Mouse (Mus musculus): Measurements from ENCODE around the gene Tmem150c. TPM values are rescaled to one million over a fixed set of nuclear protein-coding genes. Genes with fewer than 3 reads are reported as not detected.

Tmem150c gene
- polyA plus RNA-seq, 1 experiment from 2014 or later: 1.6 TPM

GRCm38 (mm10) chr5:100070255-100070654, 89.4 kb downstream of the Tmem150c start:
- Histone ChIP-seq H3K27ac (replicated peaks; ENCODE audit: low read depth, low read length) (no peak overlapping the region), H3K9me3 (replicated peaks; ENCODE audit: control insufficient read depth, low read length) (no peaks in the 10 kb centered on the region), H3K27me3 (ENCODE audit: control insufficient read depth, insufficient read depth, low read length) (no peaks in the 10 kb centered on the region), H3K4me2 (ENCODE audit: low read depth, low read length) (no peak overlapping the region), H3K9ac (replicated peaks; ENCODE audit: low read length) (no peak overlapping the region), H3K36me3 (replicated peaks; ENCODE audit: control insufficient read depth, insufficient read depth, low read depth, low read length) (peaks cover 2% of the 10 kb centered on the region), H3K4me3 (ENCODE audit: low read depth, low read length) (no peak overlapping the region), H3K4me1 (ENCODE audit: control insufficient read depth, insufficient read depth, low read length) (no peaks in the 10 kb centered on the region)
- WGBS: 26% methylated on average over 3 of the region's 3 CpGs
- DNase-seq (ENCODE audit: low spot score) (peak; percentile 82), ATAC-seq (replicated peaks; ENCODE audit: insufficient number of reproducible peaks, low FRiP score, low TSS enrichment, low read depth) (no peak)

- WGBS: 80% methylated on average over 2 of the region's 2 CpGs
- Histone ChIP-seq H3K27ac (replicated peaks; ENCODE audit: low read depth, low read length) (no peak overlapping the region), H3K36me3 (replicated peaks; ENCODE audit: control insufficient read depth, insufficient read depth, low read depth, low read length) (peaks cover 2% of the 10 kb centered on the region), H3K9me3 (replicated peaks; ENCODE audit: control insufficient read depth, low read length) (no peaks in the 10 kb centered on the region), H3K9ac (replicated peaks; ENCODE audit: low read length) (no peak overlapping the region), H3K4me2 (ENCODE audit: low read depth, low read length) (no peak overlapping the region), H3K27me3 (ENCODE audit: control insufficient read depth, insufficient read depth, low read length) (no peaks in the 10 kb centered on the region), H3K4me1 (ENCODE audit: control insufficient read depth, insufficient read depth, low read length) (no peaks in the 10 kb centered on the region), H3K4me3 (ENCODE audit: low read depth, low read length) (no peak overlapping the region)
- ATAC-seq (replicated peaks; ENCODE audit: insufficient number of reproducible peaks, low FRiP score, low TSS enrichment, low read depth) (no peak), DNase-seq (ENCODE audit: low spot score) (no peak)
Measured at GRCm38 (mm10) chr5:100069526-100069925, 90.1 kb downstream of the Tmem150c start.

DNA sequence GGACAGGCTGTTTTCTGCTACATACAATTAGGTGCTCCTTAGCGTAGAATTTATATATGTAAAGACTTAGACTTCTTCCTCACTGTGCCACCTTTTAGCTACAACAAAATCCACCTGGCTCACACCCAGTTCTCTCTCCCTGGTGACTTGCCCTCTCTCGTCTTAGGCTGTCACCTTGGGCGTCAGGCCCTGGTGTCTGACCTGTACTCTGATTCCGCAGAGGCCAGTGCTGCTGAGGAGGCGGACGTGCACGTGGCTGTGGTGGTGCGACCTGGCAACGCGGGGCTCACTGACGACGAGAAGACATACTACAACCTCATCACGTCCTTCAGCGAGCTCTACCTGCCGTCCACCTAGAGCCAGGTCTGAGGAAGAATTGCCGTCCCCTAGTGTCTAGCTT, 92.0 kb downstream of the Tmem150c start:
- H3K36me3 ChIP-seq (replicated peaks; ENCODE audit: control insufficient read depth, insufficient read depth, low read depth, low read length): peaks cover 2% of the 10 kb centered on the region
- no peak overlapping the region for H3K4me2 ChIP-seq (ENCODE audit: low read depth, low read length)
- ATAC-seq (replicated peaks; ENCODE audit: insufficient number of reproducible peaks, low FRiP score, low TSS enrichment, low read depth) (no peak), DNase-seq (ENCODE audit: low spot score) (no peak)
- no peak overlapping the region for H3K4me3 ChIP-seq (ENCODE audit: low read depth, low read length)
- H3K9me3 ChIP-seq (replicated peaks; ENCODE audit: control insufficient read depth, low read length): no peaks in the 10 kb centered on the region
- no peak overlapping the region for H3K27ac ChIP-seq (replicated peaks; ENCODE audit: low read depth, low read length)
- no peak overlapping the region for H3K9ac ChIP-seq (replicated peaks; ENCODE audit: low read length)
- WGBS: 95% methylated on average over 16 of the region's 16 CpGs
- no peaks in the 10 kb centered on the region for H3K4me1 ChIP-seq (ENCODE audit: control insufficient read depth, insufficient read depth, low read length)
- H3K27me3 ChIP-seq (ENCODE audit: control insufficient read depth, insufficient read depth, low read length): no peaks in the 10 kb centered on the region

- WGBS: 94% methylated on average over 14 of the region's 14 CpGs
- no peak overlapping the region for H3K4me2 ChIP-seq (ENCODE audit: low read depth, low read length)
- H3K9ac ChIP-seq (replicated peaks; ENCODE audit: low read length): no peak overlapping the region
- no peak for DNase-seq (ENCODE audit: low spot score)
- H3K4me3 ChIP-seq (ENCODE audit: low read depth, low read length): no peak overlapping the region
- no peaks in the 10 kb centered on the region for H3K4me1 ChIP-seq (ENCODE audit: control insufficient read depth, insufficient read depth, low read length)
- H3K9me3 ChIP-seq (replicated peaks; ENCODE audit: control insufficient read depth, low read length): no peaks in the 10 kb centered on the region
- ATAC-seq (replicated peaks; ENCODE audit: insufficient number of reproducible peaks, low FRiP score, low TSS enrichment, low read depth): no peak
- H3K27ac ChIP-seq (replicated peaks; ENCODE audit: low read depth, low read length): no peak overlapping the region
- H3K27me3 ChIP-seq (ENCODE audit: control insufficient read depth, insufficient read depth, low read length): no peaks in the 10 kb centered on the region
- H3K36me3 ChIP-seq (replicated peaks; ENCODE audit: control insufficient read depth, insufficient read depth, low read depth, low read length): no peaks in the 10 kb centered on the region; the same call in none of the 2 replicates
Measured at GRCm38 (mm10) chr5:100060876-100061275, 98.7 kb downstream of the Tmem150c start.

GRCm38 (mm10) chr5:100059326-100059725, 100.3 kb downstream of the Tmem150c start:
- no peak overlapping the region for H3K27ac ChIP-seq (replicated peaks; ENCODE audit: low read depth, low read length)
- no peak for ATAC-seq (replicated peaks; ENCODE audit: insufficient number of reproducible peaks, low FRiP score, low TSS enrichment, low read depth)

DNA sequence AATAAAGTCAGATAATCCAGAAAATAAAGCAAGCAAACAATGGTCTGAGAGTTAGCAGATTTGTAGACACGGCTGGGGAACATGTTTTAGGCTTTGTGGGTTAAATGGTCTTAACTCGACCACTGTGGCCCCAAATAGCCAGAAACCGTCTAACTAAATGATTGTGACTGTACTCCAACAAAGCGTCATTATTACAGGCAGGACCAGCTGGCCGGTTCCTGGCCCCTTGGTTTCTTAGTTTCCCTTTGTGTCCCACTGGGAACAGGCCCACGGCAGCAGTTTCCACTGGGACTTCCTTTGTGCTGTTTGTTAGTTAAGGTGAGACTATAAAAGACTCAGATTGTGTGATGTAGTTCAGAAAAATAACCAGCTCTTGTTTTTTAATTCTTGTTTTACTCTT, 100.9 kb downstream of the Tmem150c start:
- Histone ChIP-seq H3K27me3 (ENCODE audit: control insufficient read depth, insufficient read depth, low read length) (no peaks in the 10 kb centered on the region), H3K27ac (replicated peaks; ENCODE audit: low read depth, low read length) (no peak overlapping the region), H3K9ac (replicated peaks; ENCODE audit: low read length) (no peak overlapping the region), H3K9me3 (replicated peaks; ENCODE audit: control insufficient read depth, low read length) (no peaks in the 10 kb centered on the region), H3K36me3 (replicated peaks; ENCODE audit: control insufficient read depth, insufficient read depth, low read depth, low read length) (no peaks in the 10 kb centered on the region; the same call in none of the 2 replicates), H3K4me2 (ENCODE audit: low read depth, low read length) (no peak overlapping the region), H3K4me3 (ENCODE audit: low read depth, low read length) (no peak overlapping the region), H3K4me1 (ENCODE audit: control insufficient read depth, insufficient read depth, low read length) (no peaks in the 10 kb centered on the region)
- no peak for ATAC-seq (replicated peaks; ENCODE audit: insufficient number of reproducible peaks, low FRiP score, low TSS enrichment, low read depth)
- WGBS: 41% methylated on average over 6 of the region's 6 CpGs
- no peak for DNase-seq (ENCODE audit: low spot score)

More at GRCm38 (mm10) chr5:100059326-100059725, 100.3 kb downstream of the Tmem150c start:
- Histone ChIP-seq H3K9ac (replicated peaks; ENCODE audit: low read length) (no peak overlapping the region), H3K36me3 (replicated peaks; ENCODE audit: control insufficient read depth, insufficient read depth, low read depth, low read length) (no peaks in the 10 kb centered on the region; the same call in none of the 2 replicates), H3K4me2 (ENCODE audit: low read depth, low read length) (no peak overlapping the region), H3K4me3 (ENCODE audit: low read depth, low read length) (no peak overlapping the region), H3K27me3 (ENCODE audit: control insufficient read depth, insufficient read depth, low read length) (no peaks in the 10 kb centered on the region), H3K4me1 (ENCODE audit: control insufficient read depth, insufficient read depth, low read length) (no peaks in the 10 kb centered on the region), H3K9me3 (replicated peaks; ENCODE audit: control insufficient read depth, low read length) (no peaks in the 10 kb centered on the region)
- 51% methylated on average over 6 of the region's 6 CpGs for WGBS
- no peak for DNase-seq (ENCODE audit: low spot score)

DNA sequence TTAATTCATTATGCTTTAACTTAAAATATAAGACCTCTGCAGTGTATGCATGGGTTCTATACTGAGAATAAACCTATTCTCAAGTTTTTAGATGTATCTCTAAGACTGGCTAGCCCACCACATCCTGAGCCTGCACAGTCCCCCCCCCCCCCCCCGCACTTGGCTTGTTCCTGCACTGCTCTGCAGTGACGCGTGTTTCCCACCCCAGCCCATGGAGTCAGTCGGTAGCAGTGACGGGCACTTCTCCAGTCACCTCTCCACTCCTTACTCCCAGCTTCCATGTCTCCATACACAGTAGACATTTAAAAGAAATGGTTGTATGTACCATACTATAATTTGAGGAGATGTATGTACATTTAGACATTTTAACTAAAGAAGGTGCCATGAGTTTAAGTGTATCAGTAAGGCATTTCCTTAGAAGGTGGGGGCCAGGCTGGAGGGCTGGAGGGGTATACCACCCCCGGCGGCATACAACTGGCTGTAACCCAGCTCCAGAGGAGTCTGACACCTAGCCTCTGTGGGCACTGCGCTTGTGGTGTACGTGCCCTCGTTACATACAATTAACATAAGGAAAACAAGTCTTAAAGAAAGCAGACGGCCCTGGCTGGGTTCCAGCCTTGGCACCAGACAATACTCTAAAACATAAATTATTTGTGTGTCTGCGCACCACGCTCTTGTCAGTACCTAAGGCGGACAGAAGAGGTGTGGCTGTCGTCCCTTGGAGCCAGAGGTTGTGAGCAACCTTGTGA, 102.0 kb downstream of the Tmem150c start:
- Histone ChIP-seq H3K4me2 (ENCODE audit: low read depth, low read length) (no peak overlapping the region), H3K27ac (replicated peaks; ENCODE audit: low read depth, low read length) (no peak overlapping the region), H3K36me3 (replicated peaks; ENCODE audit: control insufficient read depth, insufficient read depth, low read depth, low read length) (no peaks in the 10 kb centered on the region; the same call in none of the 2 replicates), H3K9me3 (replicated peaks; ENCODE audit: control insufficient read depth, low read length) (no peaks in the 10 kb centered on the region), H3K4me1 (ENCODE audit: control insufficient read depth, insufficient read depth, low read length) (no peaks in the 10 kb centered on the region), H3K9ac (replicated peaks; ENCODE audit: low read length) (no peak overlapping the region), H3K27me3 (ENCODE audit: control insufficient read depth, insufficient read depth, low read length) (no peaks in the 10 kb centered on the region), H3K4me3 (ENCODE audit: low read depth, low read length) (no peak overlapping the region)
- WGBS: 85% methylated on average over 14 of the region's 15 CpGs
- DNase-seq (ENCODE audit: low spot score) (no peak), ATAC-seq (replicated peaks; ENCODE audit: insufficient number of reproducible peaks, low FRiP score, low TSS enrichment, low read depth) (0 out of 2 replicates have a peak, but pooled peaks have one; percentile 51)

DNA sequence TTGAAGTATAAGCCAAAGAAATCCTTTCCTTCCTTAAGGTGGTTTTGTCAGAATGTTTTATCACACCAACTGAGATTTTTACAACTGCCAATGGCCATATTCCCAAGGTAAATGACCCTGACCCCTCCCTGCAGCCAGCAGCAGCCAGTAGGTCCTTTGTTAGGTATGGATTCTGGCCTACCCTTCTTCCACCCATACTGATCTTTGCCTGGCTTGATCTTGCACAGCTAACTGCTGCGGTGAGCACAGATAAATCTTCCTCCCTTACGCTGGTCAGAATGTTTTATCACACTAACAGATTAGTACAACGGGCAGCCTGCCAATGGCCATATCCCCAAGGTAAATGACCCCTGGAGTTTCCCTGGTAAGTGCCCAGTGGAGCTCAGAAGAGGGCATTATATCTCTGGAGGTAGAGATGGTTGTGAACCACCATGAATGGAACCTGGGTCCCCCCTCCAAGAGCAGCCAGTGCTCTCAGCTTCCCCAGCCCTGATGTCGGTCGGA, 103.7 kb downstream of the Tmem150c start:
- no peak for DNase-seq (ENCODE audit: low spot score)
- H3K9me3 ChIP-seq (replicated peaks; ENCODE audit: control insufficient read depth, low read length): no peaks in the 10 kb centered on the region
- ATAC-seq (replicated peaks; ENCODE audit: insufficient number of reproducible peaks, low FRiP score, low TSS enrichment, low read depth): no peak
- H3K4me1 ChIP-seq (ENCODE audit: control insufficient read depth, insufficient read depth, low read length): no peaks in the 10 kb centered on the region
- H3K9ac ChIP-seq (replicated peaks; ENCODE audit: low read length): no peak overlapping the region
- no peak overlapping the region for H3K4me3 ChIP-seq (ENCODE audit: low read depth, low read length)
- H3K27me3 ChIP-seq (ENCODE audit: control insufficient read depth, insufficient read depth, low read length): no peaks in the 10 kb centered on the region
- H3K36me3 ChIP-seq (replicated peaks; ENCODE audit: control insufficient read depth, insufficient read depth, low read depth, low read length): no peaks in the 10 kb centered on the region
- 89% methylated on average over 5 of the region's 5 CpGs for WGBS
- H3K4me2 ChIP-seq (ENCODE audit: low read depth, low read length): no peak overlapping the region
- no peak overlapping the region for H3K27ac ChIP-seq (replicated peaks; ENCODE audit: low read depth, low read length)

Measured in embryonic facial prominence, embryonic 11.5 days (tissue).